Mouse (Mus musculus) midbrain, embryonic 10.5 days (tissue): ENCODE measurements around the gene Top2a. TPM values are rescaled to one million over a fixed set of nuclear protein-coding genes. Genes with fewer than 3 reads are reported as not detected.

Source experiments
- DNase-seq: peaks from one replicate; pipeline ENCODE4 v3.0.0-alpha.2; 2017; ENCODE audit warnings: low spot score
- H3K27ac ChIP-seq: fragments of 300-500 bp; sonication (generic); replicated peaks from 2 replicates; pipeline ENCODE4 v1.5.1; 2016; ENCODE audit warnings: mild to moderate bottlenecking
- H3K27me3 ChIP-seq: fragments of 300-500 bp; sonication (generic); 2 replicates; pipeline ENCODE4 v1.6.1; 2016; ENCODE audit warnings: low read depth, mild to moderate bottlenecking; ENCODE audit not compliant: poor library complexity, severe bottlenecking
- H3K36me3 ChIP-seq: fragments of 300-500 bp; sonication (generic); 2 replicates; pipeline ENCODE4 v1.6.1; 2016; ENCODE audit warnings: mild to moderate bottlenecking, moderate library complexity
- H3K4me1 ChIP-seq: fragments of 300-500 bp; sonication (generic); 2 replicates; pipeline ENCODE4 v1.6.1; 2016
- H3K4me3 ChIP-seq: fragments of 300-500 bp; sonication (generic); 2 replicates; pipeline ENCODE4 v1.5.1; 2016; ENCODE audit warnings: mild to moderate bottlenecking, moderate library complexity
- H3K9me3 ChIP-seq: fragments of 300-500 bp; sonication (generic); replicated peaks from 2 replicates; pipeline ENCODE4 v1.6.1; 2016; ENCODE audit warnings: mild to moderate bottlenecking
- WGBS: fragments of 180-500 bp; shearing (Covaris S2); methylation state at CpG from one replicate; pipeline ENCODE4 v1.1.7; 2016; 5-methylcytosine and 5-hydroxymethylcytosine counted together
- polyA plus RNA-seq: library from polyadenylated mRNA; unstranded; fragments of >200 nt; fragmentation: Nextera tagmentation; extraction: Ambion mirVana; gene quantifications from 2 replicates; pipeline ENCODE4 v1.2.1, GENCODE M21; 2016

Gene Top2a
- polyA plus RNA-seq, 1 experiment from 2014 or later, result 357 TPM

GRCm38 (mm10) chr11:98955707-98956235 is 68.2 kb downstream of the Top2a start:
- no peak for DNase-seq
- Histone ChIP-seq H3K4me1 (peaks cover 72% of the 10 kb centered on the region), H3K27ac (peak overlapping the region; percentile 82), H3K9me3 (no peaks in the 10 kb centered on the region), H3K4me3 (no peak overlapping the region), H3K27me3 (peaks cover 3% of the 10 kb centered on the region), H3K36me3 (peaks cover 12% of the 10 kb centered on the region; the same call in 1 of the 2 replicates)
- WGBS, result 37% methylated on average over 7 of the region's 7 CpGs

DNA sequence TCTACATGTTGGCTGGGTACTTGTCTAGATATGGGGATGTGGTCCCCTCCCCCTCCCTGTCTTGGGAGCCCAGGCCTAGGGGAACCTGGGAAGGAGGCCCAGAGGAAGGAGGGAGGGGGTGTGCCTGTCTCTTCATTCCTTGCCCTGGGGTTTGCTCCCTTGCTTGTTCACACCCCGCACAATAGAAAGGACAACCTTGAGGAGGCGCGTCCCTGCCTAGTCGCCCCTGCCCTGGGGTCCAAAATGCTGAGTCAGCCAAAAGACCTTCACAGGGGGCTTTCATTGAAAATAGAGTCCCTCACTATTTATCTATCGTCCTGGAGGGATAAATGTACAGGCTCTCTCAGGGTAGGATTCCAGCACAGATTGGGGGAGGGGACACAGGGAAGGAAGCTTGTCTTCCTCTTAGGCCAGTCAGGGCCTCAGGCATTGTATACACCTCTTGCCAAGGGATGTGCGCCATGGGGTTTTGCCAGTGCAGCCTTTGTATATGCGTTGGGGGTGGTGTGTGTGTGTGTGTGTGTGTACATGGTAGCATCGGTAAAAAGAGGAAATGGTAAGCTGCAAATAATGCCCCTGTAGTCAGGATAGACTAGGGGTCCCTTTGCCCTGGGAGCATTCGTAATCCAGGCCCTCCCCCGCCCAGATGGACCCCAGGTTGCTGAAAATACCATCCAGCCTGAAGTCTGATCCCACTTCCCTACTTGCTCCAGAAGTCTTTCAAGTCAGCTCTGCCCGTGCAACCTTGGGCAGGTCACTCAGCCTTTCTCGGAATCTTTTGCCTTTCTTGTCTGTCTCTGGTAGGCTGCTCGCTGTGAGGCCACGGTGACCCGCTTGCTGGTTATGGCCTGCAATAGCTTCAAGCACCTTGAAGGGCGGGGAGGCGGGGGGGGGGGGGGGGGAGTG is 68.9 kb downstream of the Top2a start:
- Histone ChIP-seq H3K27ac (peak overlapping the region; percentile 82), H3K4me3 (peak overlapping the region; percentile 38), H3K27me3 (no peaks in the 10 kb centered on the region), H3K36me3 (peaks cover 19% of the 10 kb centered on the region; the same call in 1 of the 2 replicates), H3K4me1 (peaks cover 71% of the 10 kb centered on the region), H3K9me3 (no peaks in the 10 kb centered on the region)
- WGBS, result 23% methylated on average over 17 of the region's 17 CpGs
- DNase-seq, result no peak

GRCm38 (mm10) chr11:98954373-98954772 is 69.6 kb downstream of the Top2a start:
- H3K4me3 ChIP-seq, result peak overlapping the region; percentile 38
- 5% methylated on average over 10 of the region's 10 CpGs for WGBS
- no peaks in the 10 kb centered on the region for H3K27me3 ChIP-seq
- H3K4me1 ChIP-seq, result peaks cover 71% of the 10 kb centered on the region
- peak; percentile 84 for DNase-seq
- peak overlapping the region; percentile 82 for H3K27ac ChIP-seq
- no peaks in the 10 kb centered on the region for H3K9me3 ChIP-seq
- H3K36me3 ChIP-seq, result peaks cover 19% of the 10 kb centered on the region; the same call in 1 of the 2 replicates

DNA sequence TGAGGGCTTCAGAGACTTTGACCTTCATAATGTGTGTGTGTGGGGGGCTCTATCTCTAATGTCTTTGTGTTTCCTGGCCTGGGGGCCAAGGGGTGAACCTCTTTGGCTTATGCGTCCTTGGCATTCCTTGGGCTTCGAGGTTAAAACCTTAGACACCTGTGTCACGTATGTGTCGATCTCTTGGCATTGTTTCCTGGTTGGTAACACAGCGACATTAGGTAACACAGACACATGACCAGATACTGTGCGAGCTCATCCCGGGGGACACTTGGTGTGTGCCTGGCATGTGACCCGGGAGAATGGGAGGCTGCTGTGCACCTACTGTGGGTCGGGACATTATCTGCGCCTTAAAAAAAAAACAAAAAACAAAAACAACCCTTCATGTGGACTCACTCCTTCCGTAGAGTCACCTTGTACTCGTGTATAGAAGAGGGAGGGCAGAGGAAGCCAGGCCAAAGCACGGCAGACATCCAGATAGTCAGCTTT is 70.1 kb downstream of the Top2a start:
- H3K4me3 ChIP-seq, result peak overlapping the region; percentile 38
- H3K27ac ChIP-seq, result peak overlapping the region; percentile 82
- H3K36me3 ChIP-seq, result peaks cover 19% of the 10 kb centered on the region; the same call in 1 of the 2 replicates
- peaks cover 69% of the 10 kb centered on the region for H3K4me1 ChIP-seq
- 38% methylated on average over 13 of the region's 13 CpGs for WGBS
- H3K9me3 ChIP-seq, result no peaks in the 10 kb centered on the region
- H3K27me3 ChIP-seq, result no peaks in the 10 kb centered on the region
- DNase-seq, result no peak

DNA sequence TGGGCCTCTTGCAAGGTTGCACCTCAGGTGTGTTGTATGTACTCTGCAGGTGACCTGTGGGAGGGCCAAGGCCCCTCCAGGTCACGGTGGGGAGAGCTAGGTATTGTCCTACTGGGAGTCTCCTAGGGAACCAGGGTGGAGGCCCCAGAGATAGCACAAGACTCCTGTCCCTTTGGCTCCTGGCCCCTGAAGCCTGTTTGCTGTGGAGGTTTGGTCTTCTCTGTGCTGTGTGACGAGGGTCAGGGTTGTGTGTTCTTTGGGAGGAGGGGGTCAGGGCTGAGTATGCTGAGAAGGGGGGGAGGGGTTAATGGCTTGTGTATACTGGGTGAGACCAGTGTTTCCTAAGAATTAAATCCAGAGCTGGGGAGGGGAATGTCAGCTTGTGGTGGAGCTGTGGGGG is 70.6 kb downstream of the Top2a start:
- Histone ChIP-seq H3K27ac (peak overlapping the region; percentile 82), H3K4me3 (peak overlapping the region; percentile 38), H3K36me3 (peaks cover 19% of the 10 kb centered on the region; the same call in 1 of the 2 replicates), H3K9me3 (no peaks in the 10 kb centered on the region), H3K27me3 (no peaks in the 10 kb centered on the region), H3K4me1 (peaks cover 66% of the 10 kb centered on the region)
- WGBS, result 0% methylated on average over 2 of the region's 2 CpGs
- no peak for DNase-seq

- no peak for DNase-seq
- 72% methylated on average over 2 of the region's 2 CpGs for WGBS
- no peak overlapping the region for H3K4me3 ChIP-seq
- no peaks in the 10 kb centered on the region for H3K27me3 ChIP-seq
- H3K9me3 ChIP-seq, result no peaks in the 10 kb centered on the region
- peak overlapping the region; percentile 82 for H3K27ac ChIP-seq
- peaks cover 19% of the 10 kb centered on the region; the same call in 1 of the 2 replicates for H3K36me3 ChIP-seq
- peaks cover 66% of the 10 kb centered on the region for H3K4me1 ChIP-seq
Measured at GRCm38 (mm10) chr11:98952736-98953135, 71.3 kb downstream of the Top2a start.

DNA sequence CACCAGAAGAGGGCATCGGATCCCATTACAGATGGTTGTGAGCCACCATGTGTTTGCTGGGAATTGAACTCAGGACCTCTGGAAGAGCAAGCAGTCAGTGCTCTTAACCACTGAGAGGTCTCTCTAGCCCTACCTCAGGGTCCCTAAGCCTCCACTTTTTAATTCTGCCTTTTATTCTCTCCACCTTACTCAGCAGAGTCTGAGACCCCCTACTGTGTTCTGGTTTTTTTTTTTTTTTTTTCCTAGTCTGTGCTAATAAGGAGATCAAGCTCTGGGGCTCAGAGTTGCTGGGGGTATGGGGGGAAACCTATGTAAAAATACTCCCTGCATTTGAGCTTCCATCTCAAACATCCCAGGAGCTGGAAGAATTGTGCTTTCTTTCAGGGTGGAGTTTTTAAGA is 71.9 kb downstream of the Top2a start:
- Histone ChIP-seq H3K4me1 (peaks cover 68% of the 10 kb centered on the region), H3K36me3 (peaks cover 19% of the 10 kb centered on the region; the same call in 1 of the 2 replicates), H3K27ac (no peak overlapping the region), H3K9me3 (no peaks in the 10 kb centered on the region), H3K4me3 (no peak overlapping the region), H3K27me3 (no peaks in the 10 kb centered on the region)
- no peak for DNase-seq
- WGBS, result 74% methylated on average over 1 of the region's 1 CpGs

DNA sequence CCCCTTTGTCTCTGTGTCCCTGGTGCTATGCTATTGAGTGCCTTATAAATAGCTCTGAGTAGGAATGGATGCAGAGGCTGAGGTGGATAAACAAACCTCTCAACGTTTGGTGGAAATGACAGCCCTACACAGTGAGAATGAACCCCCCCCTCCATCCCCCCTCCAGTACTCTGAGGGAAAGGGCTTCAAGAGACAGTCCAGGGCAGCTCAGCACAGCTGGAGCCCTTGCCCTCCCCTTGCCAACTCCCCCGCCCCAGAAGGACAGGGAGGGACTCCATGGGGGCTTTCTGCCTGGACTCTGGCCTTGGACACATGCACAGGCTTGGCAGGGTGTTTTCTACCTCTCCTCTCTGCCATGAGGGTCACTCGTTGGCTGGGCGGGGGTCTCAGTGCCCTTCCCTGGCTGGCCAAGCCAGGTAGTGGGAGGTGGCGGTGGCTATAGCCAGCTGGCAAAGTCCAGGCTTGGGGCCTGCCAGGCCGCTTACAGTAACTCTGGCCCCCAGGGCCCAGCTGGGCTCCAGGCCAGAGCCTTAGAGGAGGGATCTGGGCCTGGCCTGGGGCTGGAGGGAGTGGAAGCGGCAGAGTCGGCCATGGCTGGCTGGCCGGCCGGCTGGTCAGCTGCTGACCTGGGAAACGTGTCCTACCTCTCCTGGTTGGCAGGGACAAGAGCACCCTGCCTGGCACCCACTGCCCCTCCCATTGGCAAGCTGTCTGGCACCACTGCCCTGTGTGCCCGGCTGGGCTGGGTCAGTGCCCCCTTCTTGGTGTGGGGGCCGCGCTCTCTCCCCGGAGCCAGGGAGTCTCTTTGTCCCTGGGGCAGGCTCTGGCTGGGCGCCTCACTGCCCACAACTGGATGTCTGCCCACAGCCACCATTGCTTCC is 72.7 kb downstream of the Top2a start:
- Histone ChIP-seq H3K27ac (peak overlapping the region; percentile 66; the same call in 1 of the 2 replicates), H3K4me3 (no peak overlapping the region), H3K4me1 (peaks cover 69% of the 10 kb centered on the region), H3K9me3 (no peaks in the 10 kb centered on the region), H3K27me3 (no peaks in the 10 kb centered on the region), H3K36me3 (peaks cover 19% of the 10 kb centered on the region; the same call in 1 of the 2 replicates)
- no peak for DNase-seq
- WGBS, result 75% methylated on average over 16 of the region's 16 CpGs

GRCm38 (mm10) chr11:98950484-98950883 is 73.5 kb downstream of the Top2a start:
- no peak for DNase-seq
- Histone ChIP-seq H3K4me1 (peaks cover 68% of the 10 kb centered on the region), H3K27me3 (no peaks in the 10 kb centered on the region), H3K4me3 (no peak overlapping the region), H3K27ac (0 out of 2 replicates have a peak overlapping the region, but pooled peaks have one; percentile 10), H3K36me3 (peaks cover 19% of the 10 kb centered on the region; the same call in 1 of the 2 replicates), H3K9me3 (no peaks in the 10 kb centered on the region)
- 87% methylated on average over 9 of the region's 9 CpGs for WGBS

DNA sequence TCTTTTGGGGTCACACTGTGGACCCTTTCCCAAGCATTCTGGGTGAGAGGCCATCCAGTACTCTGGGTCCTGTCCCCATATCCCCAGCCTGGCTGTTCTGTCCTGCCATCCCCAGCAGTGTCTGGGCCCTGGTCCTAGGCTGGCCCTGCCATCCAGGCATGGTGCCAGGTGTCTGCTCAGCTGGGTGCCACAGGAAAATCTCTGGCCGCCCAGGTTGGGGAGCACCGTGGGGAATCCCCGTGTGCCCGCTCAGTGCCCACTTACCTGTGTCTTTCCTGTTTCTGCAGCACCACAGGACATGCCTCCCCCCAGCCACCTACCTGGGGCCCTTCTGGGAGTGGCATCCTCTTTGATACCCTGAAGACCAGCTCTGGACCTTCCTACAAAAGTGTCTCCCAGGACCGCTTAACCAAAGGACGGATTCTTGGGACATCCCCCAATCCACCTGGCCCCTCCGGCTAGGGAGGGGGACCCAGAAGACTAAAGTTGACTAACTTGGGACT is 74.0 kb downstream of the Top2a start:
- WGBS, result 85% methylated on average over 7 of the region's 7 CpGs
- Histone ChIP-seq H3K27ac (peak overlapping the region; percentile 61; the same call in 1 of the 2 replicates), H3K4me1 (peaks cover 68% of the 10 kb centered on the region), H3K36me3 (peaks cover 19% of the 10 kb centered on the region; the same call in 1 of the 2 replicates), H3K9me3 (no peaks in the 10 kb centered on the region), H3K27me3 (no peaks in the 10 kb centered on the region), H3K4me3 (no peak overlapping the region)
- DNase-seq, result no peak

DNA sequence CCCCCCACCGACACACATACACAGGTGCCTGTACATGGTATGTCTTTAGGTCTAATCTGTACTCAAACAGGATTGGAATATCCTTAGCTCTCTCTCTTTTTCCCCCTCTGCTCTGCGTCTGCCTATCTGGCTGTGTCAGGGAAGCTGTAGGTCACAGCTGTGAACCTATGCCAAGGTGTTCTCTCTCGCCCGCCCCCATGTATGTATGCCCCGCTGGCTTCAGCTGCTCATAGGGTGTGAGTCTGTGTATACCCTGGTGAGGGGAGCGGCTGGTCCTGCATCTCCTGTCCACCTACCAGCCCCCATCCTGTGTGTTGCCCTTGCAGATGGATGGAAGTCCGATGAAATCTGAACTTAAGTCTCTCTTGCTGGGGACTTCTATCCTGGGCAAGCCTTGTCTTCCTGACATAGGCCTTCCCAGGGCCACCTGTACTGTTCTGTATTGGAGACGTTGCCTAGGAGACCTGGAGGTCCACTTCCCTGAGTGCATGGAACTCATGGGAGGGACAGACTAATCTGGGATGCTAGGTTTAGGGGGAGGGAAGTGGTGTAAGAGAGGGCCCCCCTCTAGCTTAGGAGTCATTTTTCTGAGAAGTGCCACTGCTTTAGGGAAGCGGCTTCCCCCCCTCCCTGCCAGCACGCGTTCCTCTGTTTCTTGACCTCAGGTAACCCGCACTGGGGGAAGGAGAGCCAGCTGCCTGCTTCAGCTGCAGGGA is 74.6 kb downstream of the Top2a start:
- H3K4me3 ChIP-seq, result no peak overlapping the region
- WGBS, result 66% methylated on average over 12 of the region's 12 CpGs
- DNase-seq, result no peak
- peak overlapping the region; percentile 61; the same call in 1 of the 2 replicates for H3K27ac ChIP-seq
- peaks cover 68% of the 10 kb centered on the region for H3K4me1 ChIP-seq
- no peaks in the 10 kb centered on the region for H3K27me3 ChIP-seq
- peaks cover 19% of the 10 kb centered on the region; the same call in 1 of the 2 replicates for H3K36me3 ChIP-seq
- H3K9me3 ChIP-seq, result no peaks in the 10 kb centered on the region
